Mouse (Mus musculus) spleen, postnatal 36 days (tissue): ENCODE results near the gene Bbx.

ENCODE experiments used
- DNase-seq, 2 experiments: peaks; one replicate each; pipeline ENCODE4 v3.0.0; 2022; ENCODE audit warnings: low spot score in 2 of 2, mixed read lengths in 1 of 2

Bbx gene

GRCm38 (mm10) chr16:50235231-50235630 lies 197.0 kb downstream of the Bbx start:
- no peak for DNase-seq

DNA sequence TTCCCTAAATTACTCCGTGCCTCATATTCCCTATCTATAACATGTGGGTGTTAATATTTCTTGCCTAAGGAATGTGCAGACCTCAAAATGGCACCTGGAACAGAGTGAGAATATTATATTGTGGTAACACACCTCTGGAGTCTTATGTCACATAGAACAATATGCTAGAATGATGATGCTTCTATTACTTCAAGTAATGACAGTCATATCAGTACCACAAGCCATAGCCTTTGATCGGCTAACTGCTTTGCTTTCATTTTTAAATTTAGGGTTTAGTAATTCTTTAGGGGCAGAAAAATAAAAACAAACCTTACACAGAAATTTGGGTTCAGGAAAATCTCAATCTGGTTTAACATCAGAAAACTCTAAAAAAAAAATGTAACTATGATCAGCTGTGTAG lies 201.6 kb downstream of the Bbx start:
- DNase-seq: no peak

- no peak for DNase-seq
Measured at GRCm38 (mm10) chr16:50228833-50229232, 203.4 kb downstream of the Bbx start.

- no peak for DNase-seq
Measured at GRCm38 (mm10) chr16:50226274-50226673, 205.9 kb downstream of the Bbx start.

- DNase-seq: no peak
Measured at GRCm38 (mm10) chr16:50224946-50225345, 207.2 kb downstream of the Bbx start.

DNA sequence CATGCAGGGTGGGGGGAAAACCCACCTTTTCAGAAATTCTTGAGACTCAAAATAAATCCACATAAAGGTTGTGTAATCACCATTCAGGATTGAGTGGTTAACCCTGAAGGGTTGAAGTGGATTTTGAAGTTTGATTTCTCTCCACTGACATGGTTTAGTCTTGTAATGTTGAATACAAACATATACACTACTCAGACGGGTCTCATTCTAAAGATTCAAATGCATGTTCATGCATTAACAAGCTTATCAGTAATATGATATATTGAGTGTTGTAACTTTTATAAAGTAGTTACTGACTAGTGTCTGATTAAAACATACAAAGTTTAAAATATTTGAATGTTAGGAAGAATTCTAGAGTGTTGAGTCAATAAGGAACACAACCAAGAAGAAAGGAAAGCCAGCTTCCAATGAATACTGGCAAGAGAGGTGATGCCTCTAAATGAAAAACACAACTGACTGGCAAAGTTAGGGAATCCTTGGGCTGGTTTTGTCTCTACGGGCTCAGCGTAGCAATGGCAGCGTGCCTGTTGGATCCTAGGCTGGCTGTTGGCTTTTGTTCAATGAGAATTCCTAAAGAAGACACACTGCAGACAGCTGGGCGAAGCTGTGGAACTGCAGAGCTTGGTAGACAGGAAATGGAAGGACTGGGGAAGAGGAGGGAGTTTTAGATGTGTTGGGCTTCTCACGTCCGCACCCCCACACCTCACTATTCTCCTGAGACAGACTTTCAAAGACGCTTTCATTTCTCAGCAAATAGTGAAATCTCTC lies 211.3 kb downstream of the Bbx start:
- no peak for DNase-seq

DNA sequence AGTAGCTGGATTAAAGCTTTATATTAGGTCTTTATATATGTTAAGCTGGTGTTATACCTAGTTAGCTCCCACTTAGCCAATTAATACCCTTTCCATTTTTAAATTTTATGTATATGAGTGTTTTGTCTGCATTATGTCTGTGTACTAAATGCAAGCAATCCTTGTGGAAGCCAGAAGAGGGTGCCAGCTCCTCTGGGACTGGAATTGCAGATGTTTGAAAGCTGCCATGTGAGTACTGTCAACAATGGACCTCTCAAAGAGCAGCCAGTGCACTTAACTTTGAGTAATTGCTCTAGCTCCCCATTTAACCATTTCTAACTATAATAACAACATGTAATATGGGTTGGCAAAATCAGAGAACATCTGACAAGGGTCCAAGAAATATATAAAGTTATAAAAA lies 215.1 kb downstream of the Bbx start:
- DNase-seq: no peak

DNA sequence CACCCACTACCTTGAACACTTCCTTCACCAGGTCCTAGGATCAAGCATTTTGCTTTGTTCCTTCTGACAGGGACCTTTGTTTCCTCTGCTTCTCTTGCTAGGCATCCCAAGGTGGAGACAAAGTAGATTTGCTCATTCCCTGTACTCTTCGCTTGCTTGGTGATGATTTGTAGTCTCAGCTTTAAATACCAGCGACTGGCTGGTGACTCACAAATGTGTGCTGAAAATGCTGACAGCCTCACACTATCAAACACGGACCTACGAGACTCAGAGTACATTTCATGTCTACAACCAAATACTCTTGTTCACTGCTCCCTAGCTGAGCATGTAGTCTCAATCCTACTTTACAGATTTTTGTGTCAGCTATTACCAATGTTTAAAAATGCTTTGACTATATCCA lies 220.5 kb downstream of the Bbx start:
- DNase-seq: no peak

GRCm38 (mm10) chr16:50211231-50211630 lies 221.0 kb downstream of the Bbx start:
- DNase-seq: no peak

- no peak for DNase-seq
Measured at GRCm38 (mm10) chr16:50210742-50211141, 221.4 kb downstream of the Bbx start.

GRCm38 (mm10) chr16:50204944-50205343 lies 227.2 kb downstream of the Bbx start:
- no peak for DNase-seq

- peak; percentile 23 to 37 for DNase-seq
Measured at GRCm38 (mm10) chr16:50201546-50202151, 230.5 kb downstream of the Bbx start.

- DNase-seq: no peak
Measured at GRCm38 (mm10) chr16:50200214-50200613, 232.0 kb downstream of the Bbx start.

DNA sequence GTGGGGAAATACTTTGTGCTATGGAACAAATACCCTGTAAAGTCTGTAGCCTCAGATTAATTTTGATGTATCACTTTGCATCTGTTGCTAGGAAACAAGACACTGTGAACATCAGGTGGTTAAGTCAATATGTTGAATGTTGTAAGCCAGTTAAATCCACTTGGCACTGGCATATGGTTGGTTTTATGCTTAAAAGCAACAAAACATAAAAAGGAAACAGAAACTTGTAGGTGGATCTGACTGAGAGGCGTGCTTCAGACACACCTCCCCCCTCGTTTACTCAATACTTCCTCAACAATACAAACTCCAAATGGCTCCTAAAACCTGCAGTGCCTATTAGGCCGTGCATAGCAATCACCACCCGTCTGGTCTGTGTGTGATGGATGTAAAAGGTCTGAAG lies 236.1 kb downstream of the Bbx start:
- DNase-seq: no peak

GRCm38 (mm10) chr16:50192626-50193025 lies 239.6 kb downstream of the Bbx start:
- no peak for DNase-seq

- DNase-seq: no peak
Measured at GRCm38 (mm10) chr16:50189108-50189507, 243.1 kb downstream of the Bbx start.

- no peak for DNase-seq
Measured at GRCm38 (mm10) chr16:50186604-50187003, 245.6 kb downstream of the Bbx start.

- no peak for DNase-seq
Measured at GRCm38 (mm10) chr16:50185041-50185440, 247.1 kb downstream of the Bbx start.

DNA sequence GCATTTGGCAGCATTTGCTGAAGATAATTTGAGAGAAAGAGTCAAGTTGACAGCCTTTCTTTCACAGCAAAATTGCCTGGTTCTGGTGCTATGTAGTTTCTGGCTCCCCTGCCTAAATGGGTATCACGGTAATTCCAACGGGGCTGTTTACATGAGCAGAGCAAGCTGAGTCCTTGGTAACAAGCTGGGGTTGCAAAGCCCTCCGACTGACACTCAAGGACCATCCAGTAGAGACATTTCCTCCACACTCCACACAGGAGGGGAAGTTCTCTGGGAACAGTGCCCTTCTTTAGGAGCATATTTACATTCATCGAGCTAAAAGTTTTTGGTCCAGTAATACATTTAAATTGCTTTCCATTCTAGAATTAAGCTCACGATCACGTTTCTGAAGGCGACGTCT lies 249.2 kb downstream of the Bbx start:
- no peak for DNase-seq

- DNase-seq: no peak
Measured at GRCm38 (mm10) chr16:50182561-50182960, 249.6 kb downstream of the Bbx start.

- no peak for DNase-seq
Measured at GRCm38 (mm10) chr16:50172760-50173159, 259.4 kb downstream of the Bbx start.

GRCm38 (mm10) chr16:50170812-50171211 lies 261.4 kb downstream of the Bbx start:
- no peak for DNase-seq

DNA sequence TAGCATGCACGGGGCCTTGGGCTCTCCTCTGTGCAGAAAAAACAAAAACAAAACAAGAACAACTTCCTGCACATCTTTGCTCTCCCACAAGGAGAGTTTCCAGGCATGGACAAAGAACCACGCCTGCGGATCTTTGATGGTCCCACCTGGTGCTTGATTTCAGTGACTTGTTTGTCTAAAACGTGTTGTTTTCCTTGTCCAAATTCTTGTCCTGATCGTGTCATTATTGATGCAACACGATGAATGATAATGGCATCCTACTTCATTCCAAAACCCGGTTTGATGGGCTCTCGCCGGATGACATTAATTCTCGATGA lies 264.2 kb downstream of the Bbx start:
- DNase-seq: no peak
